Mouse (Mus musculus): ENCODE measurements around the gene Zfp592.
"Not testable (repeated sequence)": the region's sequence is repeated elsewhere in the genome, so short reads cannot be mapped to it uniquely, and the experiment has no call there.

Gene Zfp592

GRCm38 (mm10) chr7:80992980-80993833, at the start of gene Zfp592:
Gene Zfp592 (plus strand): TSS chr7:80993681.
- DNase-seq: peak; percentile 88

DNA sequence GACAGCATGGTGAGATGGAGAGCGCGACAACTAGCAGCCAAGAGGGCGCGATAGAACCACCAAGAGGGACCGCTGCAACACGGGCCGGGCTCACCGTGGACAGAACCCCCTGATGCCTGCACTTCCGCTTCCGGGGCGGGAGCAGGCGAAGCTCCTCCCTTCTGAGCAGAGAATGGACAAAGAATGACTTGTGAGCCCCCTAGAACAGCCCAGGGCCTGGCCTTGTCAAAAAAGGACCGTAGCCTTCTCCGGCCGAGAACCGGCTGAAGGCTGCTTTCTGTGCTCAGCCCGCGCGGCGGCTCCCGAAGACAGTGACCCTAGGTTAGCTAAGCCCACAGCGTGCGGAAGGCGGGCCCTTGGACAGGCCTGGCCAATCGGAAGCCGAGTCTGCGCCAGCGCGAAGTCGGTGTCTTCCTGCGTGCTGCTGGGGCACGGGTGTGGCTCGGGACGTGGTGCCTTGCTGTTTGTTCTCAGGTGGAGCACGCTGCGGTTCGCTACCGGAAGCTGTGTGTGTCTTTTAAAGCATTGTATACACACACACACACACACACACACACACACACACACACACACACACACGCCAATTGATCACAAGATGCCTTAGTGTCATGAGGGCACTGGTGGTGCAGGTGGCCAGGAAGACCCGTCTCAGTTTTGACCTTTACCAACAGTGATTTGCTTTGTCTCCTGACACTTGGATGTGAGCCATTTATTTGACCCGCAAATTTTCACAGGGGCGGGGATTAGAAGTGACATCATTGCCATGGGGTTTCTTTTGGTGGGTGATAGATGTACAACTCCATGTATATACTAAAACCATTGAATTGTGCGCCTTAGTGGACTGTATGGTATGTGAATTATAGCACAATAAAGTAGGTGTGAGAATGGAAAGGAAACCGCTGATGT, 45.8 kb upstream of the Zfp592 start, which contains the start of gene Sec11a:
Sec11a (minus strand) TSS at position 336 of the 906 bp plus-strand sequence.
- peak; percentile 95 for DNase-seq

- DNase-seq: no peak
Observed at GRCm38 (mm10) chr7:80951461-80951860, 42.0 kb upstream of the Zfp592 start.

DNA sequence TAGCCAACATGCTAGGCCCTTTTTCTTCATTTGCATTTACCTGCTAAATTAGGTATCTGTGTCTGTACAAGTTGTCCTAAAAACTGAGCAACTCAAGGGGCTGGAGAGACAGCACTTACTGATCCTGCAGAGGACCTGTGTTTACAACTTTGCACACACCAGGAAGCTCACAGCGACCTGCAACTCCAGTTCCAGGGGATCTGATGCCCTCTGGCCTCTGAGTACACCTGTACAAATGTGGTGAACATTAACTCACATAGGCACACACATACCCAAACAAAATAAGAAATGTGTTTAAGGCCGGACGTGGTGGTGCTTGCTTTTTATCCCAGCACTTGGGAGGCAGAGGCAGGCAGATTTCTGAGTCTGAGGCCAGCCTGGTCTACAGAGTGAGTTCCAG, 41.3 kb upstream of the Zfp592 start:
- no peak for DNase-seq

DNA sequence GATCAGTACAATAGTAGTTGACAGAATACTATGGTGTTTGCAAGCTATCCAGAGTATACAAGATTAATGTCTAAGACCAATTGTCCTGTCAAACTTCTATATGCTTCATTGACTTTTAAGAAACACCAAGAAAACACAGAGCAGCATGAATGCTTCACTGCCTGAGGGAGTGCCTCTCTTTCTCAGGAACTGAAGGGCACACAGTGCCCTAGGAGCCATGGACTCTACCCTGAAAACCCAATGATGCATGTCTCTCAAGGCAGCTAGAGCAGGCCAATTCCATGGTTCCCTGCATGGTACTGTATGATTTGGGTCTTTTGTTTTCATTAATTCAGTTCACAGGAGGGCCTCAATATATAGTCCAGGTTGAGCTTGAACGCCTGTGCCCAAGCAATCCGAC, 39.2 kb upstream of the Zfp592 start:
- no peak for DNase-seq

GRCm38 (mm10) chr7:80956891-80957290, 36.6 kb upstream of the Zfp592 start:
- no peak for DNase-seq

DNA sequence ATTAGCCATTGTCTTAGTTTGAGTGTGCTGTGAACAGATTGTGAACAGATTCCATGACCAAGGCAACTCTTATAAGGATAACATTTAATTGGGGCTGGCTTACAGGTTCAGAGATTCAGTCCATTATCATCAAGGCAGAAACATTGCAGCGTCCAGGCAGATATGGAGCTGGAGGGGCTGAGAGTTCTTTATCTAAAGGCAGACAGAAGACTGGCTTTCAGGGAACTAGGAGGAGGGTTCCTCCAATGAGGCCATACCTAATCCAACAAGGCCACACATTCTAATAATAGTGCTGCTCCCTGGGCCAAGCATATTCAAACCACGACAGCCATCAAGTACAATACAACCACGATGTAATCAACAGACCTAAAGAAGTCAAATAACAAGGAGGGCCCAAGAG, 34.5 kb upstream of the Zfp592 start:
- DNase-seq: no peak

DNA sequence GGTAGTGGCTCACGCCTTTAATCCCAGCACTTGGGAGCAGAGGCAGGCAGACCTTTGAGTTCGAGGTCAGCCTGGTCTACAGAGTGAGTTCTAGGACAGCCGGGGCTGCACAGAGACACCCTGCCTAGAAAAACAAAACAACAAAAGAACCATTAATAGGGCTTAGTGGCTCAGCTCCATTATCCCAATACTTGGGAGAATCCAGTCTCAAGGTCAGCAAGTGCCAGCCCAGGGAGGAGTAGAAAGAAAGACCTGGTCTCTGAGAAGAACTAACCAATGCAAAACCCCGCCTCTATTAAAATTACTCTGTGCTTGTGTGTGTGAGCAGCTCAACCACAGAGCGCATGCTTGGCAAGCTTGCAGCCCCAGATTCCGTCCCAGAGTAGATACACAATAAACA, 30.7 kb upstream of the Zfp592 start:
- DNase-seq: no peak

DNA sequence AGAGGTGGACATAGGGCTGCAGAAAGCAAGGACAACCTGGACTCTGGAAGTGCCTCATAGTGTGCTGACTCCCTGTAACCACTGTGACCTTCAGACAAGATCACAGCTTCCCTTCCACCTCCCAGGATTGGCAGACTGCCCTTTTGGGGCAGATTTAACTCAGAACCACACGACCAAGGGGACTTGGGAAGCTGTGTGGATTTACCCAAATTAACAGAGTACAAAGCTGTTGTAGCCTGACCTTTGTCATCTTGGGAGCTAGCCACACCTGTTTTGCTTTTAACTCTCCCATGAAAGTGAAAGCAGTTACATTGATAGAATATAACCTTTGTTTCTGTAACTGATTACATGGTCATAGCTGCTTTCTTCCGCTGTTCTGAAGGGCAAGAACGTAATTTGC, 22.6 kb upstream of the Zfp592 start:
- DNase-seq: no peak

DNA sequence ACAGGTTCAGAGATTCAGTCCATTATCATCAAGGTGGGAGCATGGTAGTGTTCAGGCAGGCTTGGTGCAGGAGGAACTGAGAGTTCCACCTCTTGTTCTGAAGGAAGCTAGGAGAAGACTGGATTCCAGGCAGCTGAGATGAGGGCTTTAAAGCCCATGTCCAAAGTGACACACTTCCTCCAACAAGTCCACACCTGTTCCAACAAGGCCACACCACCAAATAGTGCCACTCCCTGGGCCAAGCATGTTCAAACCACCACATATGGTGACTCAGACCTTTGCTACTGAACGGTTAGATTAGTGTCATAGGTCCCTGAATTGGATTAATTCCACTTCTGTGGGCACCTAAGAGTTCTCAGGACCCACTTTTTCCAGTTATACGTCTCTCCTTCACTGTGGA, 22.1 kb upstream of the Zfp592 start:
- DNase-seq: no peak

DNA sequence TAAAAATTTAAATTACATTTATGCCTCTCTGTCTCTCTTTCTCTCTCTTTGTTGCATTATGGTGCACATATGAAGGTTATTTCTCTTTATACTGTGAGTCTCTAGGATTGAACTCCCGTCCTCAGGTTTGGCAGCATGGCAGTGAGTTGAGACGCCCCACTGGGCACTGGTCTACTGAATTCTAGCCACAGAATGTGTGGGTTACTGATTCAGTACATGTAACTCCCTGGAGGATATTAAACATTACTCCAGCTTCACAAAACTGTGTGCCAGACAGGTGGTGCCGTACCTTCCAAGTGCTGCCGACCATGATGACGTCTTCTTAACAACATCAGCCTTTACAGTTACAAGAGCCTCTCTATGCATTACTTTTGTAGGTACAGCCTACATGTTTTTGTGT, 21.4 kb upstream of the Zfp592 start:
- DNase-seq: no peak

GRCm38 (mm10) chr7:80972920-80973637, 20.4 kb upstream of the Zfp592 start:
- DNase-seq: not testable (repeated sequence)

DNA sequence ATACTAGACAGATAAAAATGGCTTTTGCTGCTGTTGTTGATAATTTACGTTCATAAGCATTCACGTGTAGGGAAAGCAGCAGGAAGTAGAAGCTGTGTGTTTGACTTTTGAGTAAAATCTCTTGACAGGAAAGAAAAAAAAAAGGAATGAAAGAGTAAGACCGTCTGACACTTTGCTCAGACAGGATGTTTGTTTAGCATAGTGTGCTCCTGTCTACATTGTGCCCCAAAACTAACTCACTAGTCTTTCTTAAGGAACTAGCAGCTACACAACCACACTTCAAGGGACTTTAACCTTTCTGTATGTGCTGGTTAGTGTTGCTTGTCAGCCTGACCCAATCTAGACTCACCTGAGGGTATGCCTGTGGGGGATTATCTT, 19.9 kb upstream of the Zfp592 start:
- DNase-seq: not testable (repeated sequence)

- DNase-seq: no peak
Observed at GRCm38 (mm10) chr7:80980566-80980965, 12.9 kb upstream of the Zfp592 start.

- no peak for DNase-seq
Observed at GRCm38 (mm10) chr7:80986458-80987187, 6.9 kb upstream of the Zfp592 start.

GRCm38 (mm10) chr7:80987805-80988625, 5.5 kb upstream of the Zfp592 start:
- no peak for DNase-seq

DNA sequence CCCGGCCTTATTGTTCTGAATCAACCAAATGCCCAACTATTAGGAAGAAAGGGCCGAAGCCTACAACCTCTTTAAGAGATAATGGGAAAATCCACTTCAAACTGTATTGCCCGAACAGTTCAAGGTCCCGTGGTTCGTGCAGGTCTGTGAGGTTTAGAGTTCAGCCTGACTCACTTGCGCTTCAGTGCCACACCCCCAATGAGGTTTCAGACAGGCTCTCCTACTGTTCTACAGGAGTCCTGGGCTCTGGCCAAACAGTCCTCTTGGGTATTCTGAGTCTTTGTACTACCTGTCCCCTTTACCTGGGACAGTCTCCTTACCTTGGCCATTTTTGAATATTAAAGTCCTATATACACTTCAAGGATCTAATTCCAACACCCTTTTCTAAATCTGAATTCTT, 3.2 kb upstream of the Zfp592 start:
- no peak for DNase-seq

DNA sequence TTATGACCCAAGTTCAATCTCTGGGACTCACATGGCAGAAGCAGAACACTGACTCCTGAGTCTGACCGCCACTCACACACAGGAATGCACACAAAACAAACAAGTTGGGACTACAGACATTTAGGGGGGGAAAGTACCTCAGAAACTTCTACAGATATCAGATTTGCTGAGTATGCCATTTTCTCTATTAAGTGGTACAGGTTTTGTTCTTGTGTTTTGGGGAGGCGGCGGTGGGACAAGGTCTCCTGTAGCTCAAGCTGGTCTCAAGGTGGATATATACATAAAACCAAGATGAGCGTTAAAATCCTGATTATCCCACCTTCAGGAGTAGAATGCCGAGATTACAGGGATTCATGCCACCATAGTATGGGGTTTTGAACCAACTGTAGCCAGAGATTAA, 1.9 kb upstream of the Zfp592 start:
- DNase-seq: no peak

DNA sequence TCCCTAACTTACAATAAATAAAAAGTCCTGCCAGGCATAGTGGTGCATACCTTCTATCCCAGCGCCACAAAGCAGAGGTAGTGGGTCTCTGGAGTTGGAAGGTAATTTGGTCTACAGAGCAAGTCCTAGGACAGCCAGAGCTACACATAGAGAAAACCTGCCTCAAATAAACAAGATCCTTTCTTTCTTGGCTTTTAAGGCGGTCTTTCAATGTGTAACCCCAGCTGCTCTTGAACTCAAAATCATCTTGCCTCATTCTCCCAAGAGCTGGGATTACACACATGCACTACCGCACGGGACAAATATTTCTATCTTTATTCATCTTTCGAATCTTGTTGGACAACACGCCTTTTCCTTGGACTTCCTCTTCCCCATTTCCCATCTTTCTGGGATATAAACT, 1.4 kb upstream of the Zfp592 start:
- DNase-seq: no peak

DNA sequence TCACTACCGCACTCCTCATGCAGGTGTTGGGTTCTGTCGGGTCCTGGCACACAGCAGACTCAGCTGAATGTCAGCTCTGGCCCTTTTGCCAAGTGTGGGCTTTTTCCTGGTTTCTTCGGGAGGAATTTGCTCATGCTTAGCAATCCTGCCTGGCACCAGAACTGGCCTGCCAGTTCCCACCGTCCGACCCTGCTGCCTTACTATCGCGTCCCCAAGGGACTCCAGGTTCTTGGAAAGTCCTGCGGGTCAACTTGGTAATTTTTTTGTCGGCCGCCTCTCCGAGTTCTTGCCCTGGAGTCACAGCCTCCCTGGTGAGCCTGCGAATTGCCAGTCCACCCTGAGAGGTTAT, 876 bp upstream of the Zfp592 start:
- DNase-seq: no peak

DNA sequence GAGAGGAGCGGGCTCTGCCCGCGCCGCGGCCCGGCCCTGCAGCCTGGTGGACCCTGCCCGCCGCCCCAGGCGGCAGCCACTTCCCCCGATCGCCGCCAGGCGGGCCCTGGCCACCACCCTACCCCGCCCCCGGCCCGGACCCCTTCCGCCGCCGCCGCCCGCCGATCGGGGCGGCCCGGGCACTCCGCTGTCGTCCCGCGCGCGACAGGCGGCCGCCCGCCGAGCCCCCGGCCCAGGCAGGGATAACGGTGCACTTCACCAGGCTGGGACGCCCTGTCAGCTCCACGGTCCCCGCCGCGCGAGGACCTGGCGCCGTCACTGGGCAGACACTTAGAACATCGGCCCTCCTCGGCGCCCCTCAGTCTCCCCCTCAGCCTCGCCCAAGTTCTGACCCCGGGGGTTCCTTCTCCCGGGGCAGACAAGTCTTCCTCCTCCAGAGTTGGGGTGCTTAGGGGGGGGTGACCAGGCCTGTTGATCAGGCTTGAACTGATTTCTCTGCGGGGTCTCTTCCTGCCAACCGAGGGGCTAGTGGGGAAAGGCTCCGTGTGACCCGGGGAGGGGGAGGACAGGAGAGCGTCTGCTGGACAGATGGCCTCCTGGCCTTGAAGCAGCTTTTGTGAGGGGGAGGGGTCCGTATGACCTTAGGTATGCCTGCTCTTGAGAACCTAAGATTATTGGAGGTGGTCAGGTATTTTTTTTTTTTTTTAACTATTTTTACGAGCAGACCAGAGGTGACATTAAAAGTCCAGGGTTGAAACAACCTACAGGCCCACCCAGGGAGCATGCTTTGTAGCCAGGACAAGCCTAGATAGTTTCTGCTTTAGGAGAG, 567 bp downstream of the Zfp592 start:
- DNase-seq: peak; percentile 86
